Mouse (Mus musculus) adrenal gland, postnatal 14 days (tissue): Measurements from ENCODE around the gene S100a14. TPM values are rescaled to one million over a fixed set of nuclear protein-coding genes. Genes with fewer than 3 reads are reported as not detected.

Experiments
- DNase-seq: peaks from one replicate; pipeline ENCODE4 v3.0.0; 2021; ENCODE audit warnings: mixed read lengths
- total RNA-seq: library from RNA; stranded (reverse); gene quantifications from 2 replicates; pipeline ENCODE4 v1.2.3, GENCODE M21; 2021

S100a14 gene
- total RNA-seq, 1 experiment from 2014 or later, result 0.85 TPM

GRCm38 (mm10) chr3:90517711-90518110 lies 8.9 kb upstream of the S100a14 start:
- DNase-seq, result no peak

- DNase-seq, result peak; percentile 65
These were observed 1.2 kb upstream of the S100a14 start for GRCm38 (mm10) chr3:90525421-90525820.

- no peak for DNase-seq
These were observed 580 bp upstream of the S100a14 start for GRCm38 (mm10) chr3:90526076-90526475.

- no peak for DNase-seq
These were observed 726 bp downstream of the S100a14 start for GRCm38 (mm10) chr3:90527291-90527873.

- DNase-seq, result no peak
These were observed 5.1 kb downstream of the S100a14 start for GRCm38 (mm10) chr3:90531713-90532112.

GRCm38 (mm10) chr3:90535446-90535845 lies 8.8 kb downstream of the S100a14 start:
- DNase-seq, result no peak

GRCm38 (mm10) chr3:90537141-90537904 lies 10.7 kb downstream of the S100a14 start, which contains the start of gene S100a16:
Gene S100a16 (plus strand): TSS chr3:90537254.
- peak; percentile 89 for DNase-seq

- no peak for DNase-seq
These were observed 11.2 kb downstream of the S100a14 start for GRCm38 (mm10) chr3:90537905-90538296.

- DNase-seq, result peak; percentile 48
These were observed 14.2 kb downstream of the S100a14 start for GRCm38 (mm10) chr3:90540904-90541303.

GRCm38 (mm10) chr3:90549676-90550420 lies 23.2 kb downstream of the S100a14 start:
- DNase-seq, result peak; percentile 27

GRCm38 (mm10) chr3:90550421-90550790 lies 23.8 kb downstream of the S100a14 start:
- no peak for DNase-seq

- DNase-seq, result no peak
These were observed 25.6 kb downstream of the S100a14 start for GRCm38 (mm10) chr3:90552231-90552630.

- peak; percentile 32 for DNase-seq
These were observed 29.3 kb downstream of the S100a14 start for GRCm38 (mm10) chr3:90555954-90556353.

- DNase-seq, result no peak
These were observed 33.5 kb downstream of the S100a14 start, which contains the start of gene S100a3 for GRCm38 (mm10) chr3:90560008-90560628. Gene S100a3 (plus strand): TSS chr3:90560578.

GRCm38 (mm10) chr3:90574691-90575090 lies 48.0 kb downstream of the S100a14 start:
- DNase-seq, result peak; percentile 46

- DNase-seq, result no peak
These were observed 48.7 kb downstream of the S100a14 start for GRCm38 (mm10) chr3:90575320-90575719.

GRCm38 (mm10) chr3:90576351-90577001 lies 49.8 kb downstream of the S100a14 start:
- DNase-seq, result no peak

Other genes with a start within 250 kb of the S100a14 start
- 66.4 and 76.6 TPM in 2 replicates for gene Gatad2b, start 233.7 kb upstream of the S100a14 start, total RNA-seq
- gene Slc27a3, start 136.9 kb upstream of the S100a14 start, total RNA-seq, result 73.1 and 86.4 TPM in 2 replicates
- 59.5 and 62.4 TPM in 2 replicates for gene Ints3, start 93.2 kb upstream of the S100a14 start, total RNA-seq
- 120 and 132 TPM in 2 replicates for gene Npr1, start 61.0 kb upstream of the S100a14 start, total RNA-seq
- 54.7 and 66.2 TPM in 2 replicates for gene Ilf2, start 50.7 kb upstream of the S100a14 start, total RNA-seq
- gene Snapin, start 35.8 kb upstream of the S100a14 start, total RNA-seq, result 46.1 and 49.2 TPM in 2 replicates
- gene Chtop, start 17.4 kb upstream of the S100a14 start, total RNA-seq, result 108 and 112 TPM in 2 replicates
- 294 and 337 TPM in 2 replicates for gene S100a1, start 12.5 kb upstream of the S100a14 start, total RNA-seq
- gene S100a13, start 12.4 kb upstream of the S100a14 start, total RNA-seq, result 75.0 and 84.7 TPM in 2 replicates
- gene S100a16, start 10.4 kb downstream of the S100a14 start, total RNA-seq, result 63.6 and 71.4 TPM in 2 replicates
- not detected in 2 replicates for gene S100a3, start 33.7 kb downstream of the S100a14 start, total RNA-seq
- gene S100a2, start 63.4 kb downstream of the S100a14 start, total RNA-seq, result not detected in 2 replicates
- gene Gm42674, start 75.0 kb downstream of the S100a14 start, total RNA-seq, result not detected in 2 replicates
- 9.6 and 18.7 TPM in 2 replicates for gene S100a4, start 76.9 kb downstream of the S100a14 start, total RNA-seq
- gene S100a5, start 81.7 kb downstream of the S100a14 start, total RNA-seq, result not detected in 2 replicates
- gene S100a6, start 86.0 kb downstream of the S100a14 start, total RNA-seq, result 54.3 and 59.5 TPM in 2 replicates
- gene S100a7a, start 127.2 kb downstream of the S100a14 start, total RNA-seq, result not detected in 2 replicates
- gene S100a8, start 142.1 kb downstream of the S100a14 start, total RNA-seq, result 11.8 and 25.3 TPM in 2 replicates
- 12.2 and 30.5 TPM in 2 replicates for gene S100a9, start 168.9 kb downstream of the S100a14 start, total RNA-seq
- gene Pglyrp4, start 200.1 kb downstream of the S100a14 start, total RNA-seq, result not detected in 2 replicates